Mouse (Mus musculus): Measurements from ENCODE around the gene Kifap3. TPM values are rescaled to one million over a fixed set of nuclear protein-coding genes. Genes with fewer than 3 reads are reported as not detected.

Kifap3 gene
- polyA plus RNA-seq, 1 experiment, result 2.7 TPM

DNA sequence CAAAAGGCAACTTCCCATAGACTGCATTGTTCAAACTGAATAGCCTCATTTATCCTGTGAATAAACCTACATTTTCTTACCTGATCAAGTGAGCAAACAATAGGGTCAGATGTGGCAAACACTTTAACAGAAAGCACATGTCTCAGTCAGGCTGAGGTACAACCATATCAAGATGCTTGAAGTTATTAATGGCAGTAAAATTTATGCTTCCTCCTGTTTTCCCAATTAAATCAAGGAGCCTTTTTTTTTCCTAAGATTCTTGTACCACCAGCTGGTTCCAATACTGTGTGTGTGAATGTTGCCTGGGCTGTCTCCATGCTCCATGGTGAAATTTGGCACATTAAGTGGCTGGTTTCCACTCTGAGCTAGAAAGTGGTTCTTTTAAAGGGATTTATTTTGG lies 64.5 kb downstream of the Kifap3 start:
- no peak for DNase-seq
- Histone ChIP-seq H3K27ac (ENCODE audit: control insufficient read depth, insufficient read depth, low read length) (no peak overlapping the region), H3K36me3 (ENCODE audit: control insufficient read depth, insufficient read depth, low read length) (no peaks in the 10 kb centered on the region), H3K4me3 (ENCODE audit: control insufficient read depth, insufficient read depth, low read length) (no peak overlapping the region), H3K4me1 (replicated peaks; ENCODE audit: control insufficient read depth, insufficient read depth, low read length) (no peaks in the 10 kb centered on the region), H3K27me3 (ENCODE audit: control insufficient read depth, insufficient read depth, low read length) (no peaks in the 10 kb centered on the region)
- no peak for TF ChIP-seq POLR2A (IDR thresholded peaks at IDR 0.05; ENCODE audit: control insufficient read depth, extremely low read depth, insufficient read depth, low read length, poor library complexity)
- no peak for TF ChIP-seq CTCF (IDR thresholded peaks at IDR 0.05; ENCODE audit: borderline replicate concordance, control insufficient read depth, extremely low read depth, insufficient read depth, low read length, poor library complexity)

DNA sequence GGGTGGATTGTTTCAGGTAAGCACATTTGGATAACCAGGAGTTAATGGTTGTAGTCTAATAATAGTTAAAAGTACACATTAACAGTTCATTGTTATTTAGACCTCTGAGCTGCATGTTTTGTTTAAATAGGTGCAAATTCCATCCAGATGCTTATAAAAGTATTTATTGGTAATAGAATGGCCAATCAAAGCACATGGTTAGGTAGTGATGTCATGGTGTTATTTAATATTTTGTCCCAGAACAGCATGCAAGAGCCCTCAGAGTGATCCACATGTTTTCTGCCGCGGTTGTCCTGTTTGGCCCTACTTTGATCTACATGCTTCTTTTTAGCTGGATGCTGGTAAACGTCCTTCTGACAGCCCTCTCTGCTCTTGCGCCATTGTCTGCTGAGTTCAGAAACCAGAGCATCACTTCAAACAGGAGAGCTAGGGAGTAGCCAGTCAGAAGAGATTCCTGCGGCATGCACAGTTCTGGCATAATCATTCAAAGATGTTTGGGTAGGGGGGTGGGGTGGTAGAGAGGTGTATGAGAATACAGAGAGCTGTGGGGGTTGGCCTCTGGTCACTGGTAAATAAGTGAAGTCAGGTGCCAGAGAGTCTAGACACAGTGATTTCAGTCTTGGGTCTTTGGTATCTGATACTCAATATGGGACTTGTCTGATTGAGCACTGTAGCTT lies 73.6 kb downstream of the Kifap3 start:
- H3K27ac ChIP-seq (ENCODE audit: control insufficient read depth, insufficient read depth, low read length), result no peak overlapping the region
- H3K27me3 ChIP-seq (ENCODE audit: control insufficient read depth, insufficient read depth, low read length), result no peaks in the 10 kb centered on the region
- WGBS, result 92% methylated on average over 5 of the region's 5 CpGs
- H3K36me3 ChIP-seq (ENCODE audit: control insufficient read depth, insufficient read depth, low read length), result no peaks in the 10 kb centered on the region
- H3K4me1 ChIP-seq (replicated peaks; ENCODE audit: control insufficient read depth, insufficient read depth, low read length), result no peaks in the 10 kb centered on the region
- no peak for DNase-seq
- TF ChIP-seq POLR2A (IDR thresholded peaks at IDR 0.05; ENCODE audit: control insufficient read depth, extremely low read depth, insufficient read depth, low read length, poor library complexity), result no peak
- no peak for TF ChIP-seq CTCF (IDR thresholded peaks at IDR 0.05; ENCODE audit: borderline replicate concordance, control insufficient read depth, extremely low read depth, insufficient read depth, low read length, poor library complexity)
- no peak overlapping the region for H3K4me3 ChIP-seq (ENCODE audit: control insufficient read depth, insufficient read depth, low read length)

DNA sequence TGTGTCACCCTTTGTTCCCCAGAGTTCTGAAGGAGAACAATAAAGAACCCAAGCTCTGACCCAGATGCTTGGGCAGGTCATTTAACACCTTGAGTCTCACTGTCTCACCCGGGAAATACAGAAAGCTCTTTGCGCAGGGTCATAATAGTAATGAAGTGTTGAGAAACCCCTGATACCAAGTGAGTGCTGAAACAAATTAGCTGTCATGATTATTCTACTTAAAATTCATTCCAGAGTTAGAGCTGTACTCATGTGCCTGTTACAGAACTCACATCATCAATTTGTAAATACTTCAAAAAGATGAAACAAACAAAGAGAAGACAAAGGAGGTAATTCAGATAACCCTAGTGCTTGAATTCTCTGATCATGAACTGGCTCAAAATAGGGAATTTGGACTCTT lies 79.0 kb downstream of the Kifap3 start:
- H3K27me3 ChIP-seq (ENCODE audit: control insufficient read depth, insufficient read depth, low read length), result no peaks in the 10 kb centered on the region
- no peak overlapping the region for H3K4me3 ChIP-seq (ENCODE audit: control insufficient read depth, insufficient read depth, low read length)
- WGBS, result over 99% methylated on average over 2 of the region's 2 CpGs
- TF ChIP-seq CTCF (IDR thresholded peaks at IDR 0.05; ENCODE audit: borderline replicate concordance, control insufficient read depth, extremely low read depth, insufficient read depth, low read length, poor library complexity) (no peak), POLR2A (IDR thresholded peaks at IDR 0.05; ENCODE audit: control insufficient read depth, extremely low read depth, insufficient read depth, low read length, poor library complexity) (no peak)
- no peaks in the 10 kb centered on the region for H3K4me1 ChIP-seq (replicated peaks; ENCODE audit: control insufficient read depth, insufficient read depth, low read length)
- no peak for DNase-seq
- H3K27ac ChIP-seq (ENCODE audit: control insufficient read depth, insufficient read depth, low read length), result no peak overlapping the region
- H3K36me3 ChIP-seq (ENCODE audit: control insufficient read depth, insufficient read depth, low read length), result no peaks in the 10 kb centered on the region

DNA sequence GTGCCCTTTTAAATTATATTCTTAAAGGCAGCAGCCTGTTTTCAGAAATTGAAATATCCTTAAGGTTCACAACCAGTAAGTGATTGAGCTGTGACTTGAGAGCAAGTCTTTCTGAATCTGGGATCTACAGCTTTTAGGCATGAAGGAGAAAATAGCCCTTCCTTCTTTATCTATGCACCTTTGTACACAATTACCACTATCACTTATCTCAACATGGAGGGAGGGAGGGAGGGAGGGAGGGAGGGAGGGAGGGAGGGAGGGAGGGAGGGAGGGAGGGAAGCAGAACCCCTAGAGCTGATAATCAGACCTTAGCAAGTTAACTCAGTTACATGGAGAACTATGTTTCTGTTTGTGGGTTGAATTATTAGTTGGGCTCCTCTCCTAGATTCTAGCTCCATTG lies 82.2 kb downstream of the Kifap3 start:
- no peak overlapping the region for H3K4me3 ChIP-seq (ENCODE audit: control insufficient read depth, insufficient read depth, low read length)
- H3K27me3 ChIP-seq (ENCODE audit: control insufficient read depth, insufficient read depth, low read length), result no peaks in the 10 kb centered on the region
- DNase-seq, result no peak
- no peaks in the 10 kb centered on the region for H3K4me1 ChIP-seq (replicated peaks; ENCODE audit: control insufficient read depth, insufficient read depth, low read length)
- H3K36me3 ChIP-seq (ENCODE audit: control insufficient read depth, insufficient read depth, low read length), result no peaks in the 10 kb centered on the region
- TF ChIP-seq POLR2A (IDR thresholded peaks at IDR 0.05; ENCODE audit: control insufficient read depth, extremely low read depth, insufficient read depth, low read length, poor library complexity) (no peak), CTCF (IDR thresholded peaks at IDR 0.05; ENCODE audit: borderline replicate concordance, control insufficient read depth, extremely low read depth, insufficient read depth, low read length, poor library complexity) (no peak)
- no peak overlapping the region for H3K27ac ChIP-seq (ENCODE audit: control insufficient read depth, insufficient read depth, low read length)

DNA sequence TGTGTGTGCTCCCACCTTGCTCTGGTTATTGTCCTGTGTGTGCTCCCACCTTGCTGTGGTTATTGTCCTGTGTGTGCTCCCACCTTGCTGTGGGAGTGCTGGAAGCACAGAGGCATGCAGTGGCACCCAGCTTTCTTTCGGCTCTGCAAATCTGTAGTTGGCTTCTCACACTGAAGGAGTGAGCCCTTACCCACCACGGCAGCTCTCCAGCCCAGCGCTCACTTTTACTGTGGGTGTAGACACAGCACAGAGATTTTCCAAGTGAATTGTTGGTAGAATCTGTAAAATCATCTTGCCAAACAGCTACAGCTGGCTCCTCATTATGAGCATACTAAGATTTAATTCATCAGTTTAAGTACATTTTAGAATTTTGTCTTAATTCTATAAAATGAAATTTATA lies 93.8 kb downstream of the Kifap3 start:
- H3K4me3 ChIP-seq (ENCODE audit: control insufficient read depth, insufficient read depth, low read length), result no peak overlapping the region
- H3K36me3 ChIP-seq (ENCODE audit: control insufficient read depth, insufficient read depth, low read length), result no peaks in the 10 kb centered on the region
- no peak for DNase-seq
- no peaks in the 10 kb centered on the region for H3K4me1 ChIP-seq (replicated peaks; ENCODE audit: control insufficient read depth, insufficient read depth, low read length)
- 96% methylated on average over 3 of the region's 3 CpGs for WGBS
- TF ChIP-seq POLR2A (IDR thresholded peaks at IDR 0.05; ENCODE audit: control insufficient read depth, extremely low read depth, insufficient read depth, low read length, poor library complexity), result no peak
- no peak for TF ChIP-seq CTCF (IDR thresholded peaks at IDR 0.05; ENCODE audit: borderline replicate concordance, control insufficient read depth, extremely low read depth, insufficient read depth, low read length, poor library complexity)
- no peak overlapping the region for H3K27ac ChIP-seq (ENCODE audit: control insufficient read depth, insufficient read depth, low read length)
- H3K27me3 ChIP-seq (ENCODE audit: control insufficient read depth, insufficient read depth, low read length), result no peaks in the 10 kb centered on the region

DNA sequence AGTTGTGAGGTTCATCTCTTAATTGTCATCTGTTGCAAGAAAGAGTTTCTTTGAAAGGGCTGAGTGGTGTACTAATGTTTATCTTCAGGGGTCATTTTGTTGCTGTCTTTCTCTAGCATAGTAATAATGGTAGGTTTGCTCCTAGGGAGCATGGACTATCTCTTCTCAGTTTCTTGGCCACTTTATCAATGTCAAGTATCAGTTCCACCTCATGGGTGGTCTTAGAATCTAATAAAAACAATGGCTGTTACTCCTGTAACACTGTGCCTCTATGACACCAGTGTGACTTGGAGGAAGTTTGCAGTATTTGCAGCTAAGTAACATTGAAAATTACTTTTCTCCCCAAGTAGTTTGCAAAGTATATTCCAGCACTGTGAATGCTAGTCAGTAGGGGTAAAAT lies 110.2 kb downstream of the Kifap3 start:
- no peak overlapping the region for H3K4me3 ChIP-seq (ENCODE audit: control insufficient read depth, insufficient read depth, low read length)
- H3K27ac ChIP-seq (ENCODE audit: control insufficient read depth, insufficient read depth, low read length), result no peak overlapping the region
- no peaks in the 10 kb centered on the region for H3K4me1 ChIP-seq (replicated peaks; ENCODE audit: control insufficient read depth, insufficient read depth, low read length)
- H3K36me3 ChIP-seq (ENCODE audit: control insufficient read depth, insufficient read depth, low read length), result no peaks in the 10 kb centered on the region
- no peaks in the 10 kb centered on the region for H3K27me3 ChIP-seq (ENCODE audit: control insufficient read depth, insufficient read depth, low read length)
- TF ChIP-seq POLR2A (IDR thresholded peaks at IDR 0.05; ENCODE audit: control insufficient read depth, extremely low read depth, insufficient read depth, low read length, poor library complexity) (no peak), CTCF (IDR thresholded peaks at IDR 0.05; ENCODE audit: borderline replicate concordance, control insufficient read depth, extremely low read depth, insufficient read depth, low read length, poor library complexity) (no peak)
- DNase-seq, result no peak

DNA sequence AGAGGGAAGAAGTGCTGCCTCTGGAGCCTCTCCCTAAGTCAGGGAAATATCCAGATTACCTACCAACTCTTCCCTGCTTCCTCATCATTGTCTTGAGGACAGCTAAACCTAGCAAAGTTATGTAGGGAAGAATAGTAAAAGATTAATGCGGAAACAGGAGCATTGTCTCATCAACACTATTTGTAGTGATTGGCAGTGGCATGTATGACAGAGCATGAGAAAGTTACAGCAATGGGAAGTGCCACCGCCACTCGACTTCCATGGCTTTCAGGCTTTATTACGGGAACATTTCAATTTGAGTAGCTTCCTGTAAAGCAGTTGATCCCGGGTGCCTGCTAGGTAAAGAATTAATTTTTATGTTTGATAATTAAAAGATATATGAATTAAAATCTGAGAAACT lies 113.9 kb downstream of the Kifap3 start:
- no peak for DNase-seq
- TF ChIP-seq POLR2A (IDR thresholded peaks at IDR 0.05; ENCODE audit: control insufficient read depth, extremely low read depth, insufficient read depth, low read length, poor library complexity), result no peak
- Histone ChIP-seq H3K27me3 (ENCODE audit: control insufficient read depth, insufficient read depth, low read length) (no peaks in the 10 kb centered on the region), H3K4me1 (replicated peaks; ENCODE audit: control insufficient read depth, insufficient read depth, low read length) (no peaks in the 10 kb centered on the region), H3K36me3 (ENCODE audit: control insufficient read depth, insufficient read depth, low read length) (no peaks in the 10 kb centered on the region), H3K4me3 (ENCODE audit: control insufficient read depth, insufficient read depth, low read length) (no peak overlapping the region), H3K27ac (ENCODE audit: control insufficient read depth, insufficient read depth, low read length) (no peak overlapping the region)
- 97% methylated on average over 5 of the region's 5 CpGs for WGBS

Data from thymus, adult 2 months (tissue).